Mouse (Mus musculus) heart, embryonic 11.5 days (tissue): ENCODE results near the gene D130043K22Rik. TPM values are rescaled to one million over a fixed set of nuclear protein-coding genes. Genes with fewer than 3 reads are reported as not detected.

Experiments
- ATAC-seq: fragments of 200-750 bp; cut with Nextera tagmentation; replicated peaks from 2 replicates; pipeline ENCODE4 v1.8.0; 2017; ENCODE audit warnings: moderate library complexity; ENCODE audit not compliant: insufficient number of reproducible peaks, low FRiP score, low TSS enrichment
- H3K27ac ChIP-seq: fragments of 300-500 bp; sonication (generic); 2 replicates; pipeline ENCODE4 v1.5.1; 2014; ENCODE audit warnings: mild to moderate bottlenecking, low read depth, low read length
- H3K27me3 ChIP-seq: fragments of 300-500 bp; sonication (generic); 2 replicates; pipeline ENCODE4 v1.6.1; 2014; ENCODE audit warnings: mild to moderate bottlenecking, low read length, mixed read lengths; ENCODE audit not compliant: control insufficient read depth, insufficient read depth
- H3K36me3 ChIP-seq: fragments of 300-500 bp; sonication (generic); 2 replicates; pipeline ENCODE4 v1.6.1; 2014; ENCODE audit warnings: mild to moderate bottlenecking, low read length, moderate library complexity, mixed read lengths; ENCODE audit not compliant: control insufficient read depth, insufficient read depth
- H3K4me1 ChIP-seq: fragments of 300-500 bp; sonication (generic); 2 replicates; pipeline ENCODE4 v1.6.1; 2014; ENCODE audit warnings: low read length; ENCODE audit not compliant: control insufficient read depth, insufficient read depth
- H3K4me2 ChIP-seq: fragments of 300-500 bp; sonication (generic); 2 replicates; pipeline ENCODE4 v1.6.1; 2014; ENCODE audit warnings: mild to moderate bottlenecking, moderate library complexity
- H3K4me3 ChIP-seq: fragments of 300-500 bp; sonication (generic); 2 replicates; pipeline ENCODE4 v1.5.1; 2014; ENCODE audit warnings: low read depth, low read length
- H3K9ac ChIP-seq: fragments of 300-500 bp; sonication (generic); 2 replicates; pipeline ENCODE4 v1.6.1; 2014; ENCODE audit warnings: mild to moderate bottlenecking, low read depth, low read length, moderate library complexity
- H3K9me3 ChIP-seq: fragments of 300-500 bp; sonication (generic); replicated peaks from 2 replicates; pipeline ENCODE4 v1.6.1; 2016; ENCODE audit warnings: low read length; ENCODE audit not compliant: control insufficient read depth
- WGBS: fragments of 180-500 bp; shearing (Covaris S2); extraction: QIAGEN DNeasy Blood & Tissue Kit; methylation state at CpG from one replicate; pipeline ENCODE4 v1.1.7; 2014; ENCODE audit not compliant: insufficient replicate concordance; 5-methylcytosine and 5-hydroxymethylcytosine counted together
- polyA plus RNA-seq: library from polyadenylated mRNA; unstranded; fragments of >200 nt; fragmentation: Nextera tagmentation; extraction: Ambion mirVana; gene quantifications from 2 replicates; pipeline ENCODE4 v1.2.1, GENCODE M21; 2014

D130043K22Rik gene
- polyA plus RNA-seq, 1 experiment from 2014 or later: not detected

- H3K4me1 ChIP-seq: no peaks in the 10 kb centered on the region
- H3K9me3 ChIP-seq: no peaks in the 10 kb centered on the region
- H3K4me3 ChIP-seq: no peak overlapping the region
- H3K4me2 ChIP-seq: no peak overlapping the region
- no peaks in the 10 kb centered on the region for H3K36me3 ChIP-seq
- H3K9ac ChIP-seq: no peak overlapping the region
- H3K27ac ChIP-seq: no peak overlapping the region
- WGBS: 88% methylated on average over 10 of the region's 10 CpGs
- no peak for ATAC-seq
- H3K27me3 ChIP-seq: no peaks in the 10 kb centered on the region
Measured at GRCm38 (mm10) chr13:24867789-24868188, 22.9 kb downstream of the D130043K22Rik start.

DNA sequence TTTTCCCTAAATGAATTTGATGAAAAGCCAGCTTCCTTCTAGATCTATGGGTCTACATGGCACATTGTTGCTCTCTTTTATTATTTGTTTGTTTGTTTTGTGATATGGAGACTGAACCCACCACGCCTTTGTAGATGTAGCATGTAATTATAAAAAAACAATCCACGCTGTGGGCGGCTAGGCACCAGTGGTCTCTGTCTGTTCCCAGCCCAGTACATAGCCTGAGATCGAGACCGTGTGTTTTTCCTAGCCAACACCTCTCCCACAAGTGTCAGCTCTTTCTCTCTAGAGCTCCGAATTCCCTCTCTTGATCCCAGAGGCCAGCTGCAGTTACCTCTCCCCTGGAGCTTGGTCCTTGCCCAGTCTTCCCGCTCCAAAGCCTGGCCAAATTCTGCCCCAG, 23.3 kb downstream of the D130043K22Rik start:
- no peaks in the 10 kb centered on the region for H3K27me3 ChIP-seq
- H3K4me1 ChIP-seq: no peaks in the 10 kb centered on the region
- 78% methylated on average over 7 of the region's 7 CpGs for WGBS
- H3K4me3 ChIP-seq: no peak overlapping the region
- no peak overlapping the region for H3K4me2 ChIP-seq
- no peak overlapping the region for H3K9ac ChIP-seq
- no peak overlapping the region for H3K27ac ChIP-seq
- no peaks in the 10 kb centered on the region for H3K36me3 ChIP-seq
- no peaks in the 10 kb centered on the region for H3K9me3 ChIP-seq
- ATAC-seq: no peak

GRCm38 (mm10) chr13:24879359-24880040, 34.6 kb downstream of the D130043K22Rik start:
- WGBS: 83% methylated on average over 15 of the region's 15 CpGs
- Histone ChIP-seq H3K36me3 (no peaks in the 10 kb centered on the region), H3K4me1 (no peaks in the 10 kb centered on the region), H3K4me2 (no peak overlapping the region), H3K4me3 (no peak overlapping the region), H3K9me3 (no peaks in the 10 kb centered on the region), H3K27me3 (no peaks in the 10 kb centered on the region), H3K9ac (no peak overlapping the region), H3K27ac (no peak overlapping the region)
- no peak for ATAC-seq

DNA sequence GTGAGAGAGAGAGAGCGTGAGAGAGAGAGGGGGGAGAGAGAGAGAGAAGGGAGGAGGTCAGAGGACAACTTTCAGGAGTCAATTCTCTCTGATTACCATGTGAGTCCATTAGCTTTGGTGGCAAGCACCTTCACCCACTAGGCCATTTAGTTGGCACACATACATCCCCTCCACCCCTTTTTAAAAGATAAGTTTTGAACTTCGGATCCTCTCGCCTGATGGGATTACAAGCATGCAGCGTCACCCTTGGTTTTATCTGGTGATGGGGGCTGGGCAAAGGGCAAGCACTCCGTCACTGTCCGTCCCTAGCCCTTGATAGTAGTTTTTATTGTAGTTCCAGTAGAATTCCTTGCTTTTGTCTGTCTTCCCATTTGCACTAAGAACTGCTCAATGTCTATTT, 35.3 kb downstream of the D130043K22Rik start:
- Histone ChIP-seq H3K4me3 (no peak overlapping the region), H3K36me3 (no peaks in the 10 kb centered on the region), H3K27me3 (no peaks in the 10 kb centered on the region), H3K9me3 (no peaks in the 10 kb centered on the region), H3K4me1 (no peaks in the 10 kb centered on the region), H3K27ac (no peak overlapping the region), H3K4me2 (no peak overlapping the region), H3K9ac (no peak overlapping the region)
- WGBS: 56% methylated on average over 6 of the region's 6 CpGs
- no peak for ATAC-seq

DNA sequence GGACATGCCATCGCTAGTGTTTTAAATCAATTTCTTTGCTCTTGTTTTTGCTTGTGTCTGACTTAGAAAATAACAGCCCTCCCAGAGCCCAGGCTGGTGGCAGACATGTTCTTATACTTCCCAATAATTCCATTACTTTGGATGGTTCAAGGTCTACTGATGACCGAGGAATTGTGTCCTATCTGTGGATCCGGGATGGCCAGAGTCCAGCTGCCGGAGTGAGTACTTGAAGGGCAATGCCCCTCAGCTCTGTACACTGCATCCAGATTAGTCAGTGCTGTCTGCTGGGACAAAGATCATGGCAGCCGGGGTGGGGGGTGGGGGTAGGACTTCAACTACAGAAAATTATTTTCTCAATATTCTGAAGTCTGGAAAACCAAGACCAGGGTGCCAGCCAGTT, 35.8 kb downstream of the D130043K22Rik start:
- no peak overlapping the region for H3K9ac ChIP-seq
- H3K36me3 ChIP-seq: no peaks in the 10 kb centered on the region
- no peak for ATAC-seq
- no peaks in the 10 kb centered on the region for H3K9me3 ChIP-seq
- no peak overlapping the region for H3K4me3 ChIP-seq
- no peak overlapping the region for H3K27ac ChIP-seq
- no peaks in the 10 kb centered on the region for H3K27me3 ChIP-seq
- 78% methylated on average over 5 of the region's 5 CpGs for WGBS
- no peaks in the 10 kb centered on the region for H3K4me1 ChIP-seq
- H3K4me2 ChIP-seq: no peak overlapping the region

- Histone ChIP-seq H3K27ac (no peak overlapping the region), H3K9ac (no peak overlapping the region), H3K4me1 (no peaks in the 10 kb centered on the region), H3K36me3 (no peaks in the 10 kb centered on the region), H3K9me3 (no peaks in the 10 kb centered on the region), H3K4me2 (no peak overlapping the region), H3K4me3 (no peak overlapping the region), H3K27me3 (no peaks in the 10 kb centered on the region)
- no peak for ATAC-seq
- 90% methylated on average over 6 of the region's 6 CpGs for WGBS
Measured at GRCm38 (mm10) chr13:24882411-24882810, 37.5 kb downstream of the D130043K22Rik start.

DNA sequence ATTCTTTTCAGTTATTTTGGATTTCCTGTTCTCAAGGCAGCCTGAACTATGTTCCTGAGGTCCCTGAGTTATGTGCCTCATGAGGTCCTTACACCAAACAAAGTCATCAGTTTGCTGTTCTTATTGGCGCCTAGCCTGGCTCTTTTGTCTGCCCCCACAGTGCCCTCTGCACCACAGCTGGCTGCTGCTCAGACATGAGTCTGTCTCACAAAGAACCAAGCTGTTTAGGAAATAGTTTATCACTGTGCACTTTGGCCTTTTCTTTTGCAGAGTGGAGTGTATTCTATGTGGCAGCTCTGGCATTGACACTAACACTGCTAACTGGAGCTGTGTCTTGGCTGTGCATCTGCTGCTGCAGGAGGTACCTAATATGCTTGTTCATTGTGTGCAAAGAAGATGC, 44.6 kb downstream of the D130043K22Rik start:
- no peaks in the 10 kb centered on the region for H3K27me3 ChIP-seq
- no peaks in the 10 kb centered on the region for H3K9me3 ChIP-seq
- H3K4me3 ChIP-seq: no peak overlapping the region
- H3K9ac ChIP-seq: no peak overlapping the region
- no peak for ATAC-seq
- H3K4me2 ChIP-seq: no peak overlapping the region
- H3K4me1 ChIP-seq: no peaks in the 10 kb centered on the region
- WGBS: 65% methylated on average over 1 of the region's 1 CpGs
- H3K27ac ChIP-seq: no peak overlapping the region
- H3K36me3 ChIP-seq: no peaks in the 10 kb centered on the region

DNA sequence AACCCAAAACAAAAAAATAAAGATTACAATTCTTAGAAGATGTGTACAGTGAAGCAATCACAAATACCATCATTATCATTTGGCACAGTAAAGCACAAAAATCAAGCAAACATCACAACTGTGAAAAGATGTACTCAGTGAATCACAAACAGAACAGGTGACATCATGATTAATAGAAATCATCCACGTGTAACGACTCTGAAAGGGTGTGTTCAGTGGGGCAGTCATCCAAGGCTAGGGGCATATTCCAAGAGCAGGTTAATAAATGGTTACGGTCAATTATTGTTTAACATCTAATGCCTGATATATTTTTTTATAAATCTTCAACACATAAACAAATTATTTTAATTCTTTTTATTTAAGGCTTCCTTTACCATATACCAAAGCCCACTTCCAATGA, 47.6 kb downstream of the D130043K22Rik start:
- no peaks in the 10 kb centered on the region for H3K36me3 ChIP-seq
- no peaks in the 10 kb centered on the region for H3K4me1 ChIP-seq
- no peak for ATAC-seq
- H3K4me3 ChIP-seq: no peak overlapping the region
- H3K9me3 ChIP-seq: no peaks in the 10 kb centered on the region
- no peak overlapping the region for H3K27ac ChIP-seq
- no peak overlapping the region for H3K9ac ChIP-seq
- 89% methylated on average over 3 of the region's 3 CpGs for WGBS
- no peaks in the 10 kb centered on the region for H3K27me3 ChIP-seq
- no peak overlapping the region for H3K4me2 ChIP-seq

DNA sequence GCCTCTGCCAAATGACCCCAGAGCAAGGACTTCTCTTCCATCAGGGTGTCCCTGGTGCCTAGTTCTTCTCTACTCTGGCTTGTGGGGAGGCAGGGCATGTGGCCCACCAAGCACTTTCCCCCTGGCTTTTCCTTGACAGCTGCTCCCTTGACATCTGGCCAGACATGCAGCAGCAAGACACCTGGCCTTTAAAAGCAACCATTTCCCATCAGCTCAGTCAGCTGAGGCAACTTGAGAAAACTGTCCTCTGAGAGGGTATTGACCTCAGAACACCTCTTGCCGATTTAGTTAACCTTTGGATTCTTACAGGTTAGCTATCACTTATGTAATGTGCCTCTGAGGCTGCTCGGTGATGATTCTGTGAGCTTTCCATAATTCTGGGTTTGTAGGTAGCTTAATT, 48.9 kb downstream of the D130043K22Rik start:
- H3K9ac ChIP-seq: no peak overlapping the region
- no peak for ATAC-seq
- H3K4me1 ChIP-seq: no peaks in the 10 kb centered on the region
- 74% methylated on average over 2 of the region's 2 CpGs for WGBS
- no peaks in the 10 kb centered on the region for H3K9me3 ChIP-seq
- no peak overlapping the region for H3K27ac ChIP-seq
- H3K36me3 ChIP-seq: no peaks in the 10 kb centered on the region
- no peak overlapping the region for H3K4me3 ChIP-seq
- H3K27me3 ChIP-seq: no peaks in the 10 kb centered on the region
- H3K4me2 ChIP-seq: no peak overlapping the region
